Mouse (Mus musculus): Measurements from ENCODE around the gene Gm20388.

- TF ChIP-seq POLR2A (IDR thresholded peaks at IDR 0.05; ENCODE audit: extremely low read depth, insufficient read depth, low read length) (no peak), CTCF (IDR thresholded peaks at IDR 0.05; ENCODE audit: extremely low read depth, insufficient read depth, low read length) (peak; percentile 92)
Measured at GRCm38 (mm10) chr8:123789970-123790369, 3879.3 kb downstream of the Gm20388 start.

Measured in cortical plate, adult 2 months (tissue).